Mouse (Mus musculus) embryo, embryonic 9.5 days (tissue): Measurements from ENCODE around the gene Ccnk.

ENCODE experiments used
- DNase-seq: peaks from one replicate; pipeline ENCODE4 v3.0.0-alpha.2; 2017; ENCODE audit errors: extremely low spot score

Ccnk gene

GRCm38 (mm10) chr12:108246759-108247500, 67.6 kb downstream of the Ccnk start:
- no peak for DNase-seq

GRCm38 (mm10) chr12:108249019-108249418, 69.6 kb downstream of the Ccnk start:
- DNase-seq, result no peak

- DNase-seq, result no peak
These were observed 70.1 kb downstream of the Ccnk start for GRCm38 (mm10) chr12:108249522-108249921.

- no peak for DNase-seq
These were observed 71.8 kb downstream of the Ccnk start for GRCm38 (mm10) chr12:108251034-108251792.

- no peak for DNase-seq
These were observed 72.6 kb downstream of the Ccnk start for GRCm38 (mm10) chr12:108251825-108252542.
